Mouse (Mus musculus) myocyte (in vitro differentiated cells): ENCODE results near the gene Tnfaip2. TPM values are rescaled to one million over a fixed set of nuclear protein-coding genes. Genes with fewer than 3 reads are reported as not detected.

Experiments
- H3K27me3 ChIP-seq: one replicate; pipeline ENCODE4 v1.6.1; 2011; ENCODE audit not compliant: control insufficient read depth, insufficient read depth, insufficient read length
- H3K36me3 ChIP-seq: one replicate; pipeline ENCODE4 v1.6.1; 2011; ENCODE audit not compliant: control insufficient read depth, insufficient read depth
- H3K4me2 ChIP-seq: one replicate; pipeline ENCODE4 v1.6.1; 2011; ENCODE audit warnings: low read depth, control low read depth
- H3K4me3 ChIP-seq: one replicate; pipeline ENCODE4 v1.5.1; 2011; ENCODE audit warnings: mild to moderate bottlenecking, control low read depth, moderate library complexity
- H3K79me2 ChIP-seq: one replicate; pipeline ENCODE4 v1.6.1; 2011; ENCODE audit not compliant: control insufficient read depth, insufficient read depth
- H3ac ChIP-seq: one replicate; pipeline ENCODE4 v1.6.1; 2011; ENCODE audit not compliant: control insufficient read depth, insufficient read length
- CEBPB ChIP-seq: IDR thresholded peaks from 2 replicates; pipeline ENCODE4 v1.6.1; 2011; ENCODE audit warnings: mild to moderate bottlenecking, moderate library complexity; ENCODE audit not compliant: poor library complexity, insufficient read depth, severe bottlenecking
- E2F4 ChIP-seq: IDR thresholded peaks from one replicate; pipeline ENCODE4 v1.6.1; 2011; ENCODE audit warnings: mild to moderate bottlenecking, control low read depth, moderate library complexity; ENCODE audit not compliant: insufficient read depth
- MAX ChIP-seq: IDR thresholded peaks from one replicate; pipeline ENCODE4 v1.6.1; 2011; ENCODE audit warnings: low read depth, mild to moderate bottlenecking, control low read depth
- MYOD1 ChIP-seq, 3 experiments: IDR thresholded peaks; one replicate each; pipeline ENCODE4 v1.6.1; 2011; ENCODE audit warnings: control low read depth in 2 of 3, low read depth in 2 of 3, mild to moderate bottlenecking in 2 of 3, moderate library complexity in 1 of 3; ENCODE audit not compliant: insufficient read length in 2 of 3, control insufficient read depth in 1 of 3
- MYOG ChIP-seq, 3 experiments: IDR thresholded peaks; one replicate each; pipeline ENCODE4 v1.6.1; 2011; ENCODE audit warnings: control low read depth in 2 of 3, low read depth in 2 of 3, mild to moderate bottlenecking in 2 of 3; ENCODE audit not compliant: insufficient read length in 2 of 3, control insufficient read depth in 1 of 3, insufficient read depth in 1 of 3
- POLR2A ChIP-seq: IDR thresholded peaks from one replicate; pipeline ENCODE4 v1.6.1; 2011; ENCODE audit warnings: low read depth, mild to moderate bottlenecking, control low read depth, moderate library complexity; ENCODE audit not compliant: insufficient read length
- POLR2AphosphoS2 ChIP-seq: IDR thresholded peaks from one replicate; pipeline ENCODE4 v1.6.1; 2011; ENCODE audit warnings: low read depth, control low read depth; ENCODE audit not compliant: insufficient read length
- REST ChIP-seq: IDR thresholded peaks from one replicate; pipeline ENCODE4 v1.6.1; 2011; ENCODE audit warnings: mild to moderate bottlenecking, control low read depth, moderate library complexity; ENCODE audit not compliant: insufficient read depth, insufficient read length
- SRF ChIP-seq: IDR thresholded peaks from one replicate; pipeline ENCODE4 v1.6.1; 2011; ENCODE audit warnings: low read depth; ENCODE audit not compliant: control insufficient read depth, insufficient read length
- TCF12 ChIP-seq: IDR thresholded peaks from one replicate; pipeline ENCODE4 v1.6.1; 2011; ENCODE audit warnings: mild to moderate bottlenecking, control low read depth; ENCODE audit not compliant: poor library complexity, insufficient read depth, severe bottlenecking
- TCF3 ChIP-seq: IDR thresholded peaks from one replicate; pipeline ENCODE4 v1.6.1; 2011; ENCODE audit warnings: low read depth, control low read depth; ENCODE audit not compliant: insufficient read length
- USF1 ChIP-seq: IDR thresholded peaks from one replicate; pipeline ENCODE4 v1.6.1; 2011; ENCODE audit warnings: low read depth, mild to moderate bottlenecking, control low read depth, moderate library complexity
- polyA plus RNA-seq: library from polyadenylated mRNA; unstranded; fragments of >200 nt; fragmentation: generic; extraction: Trizol; gene quantifications from one replicate; pipeline ENCODE4 v1.2.1, GENCODE M21; 2012; ENCODE audit warnings: missing spikeins

Tnfaip2 gene
- polyA plus RNA-seq, 1 experiment, result 169 TPM

- H3K27me3 ChIP-seq, result no peaks in the 10 kb centered on the region
- peak; percentile 34 for TF ChIP-seq POLR2A
- TF ChIP-seq SRF, result peak; percentile 10
- TF ChIP-seq REST, result no peak
- TF ChIP-seq E2F4, result no peak
- no peak for TF ChIP-seq POLR2AphosphoS2
- no peak for TF ChIP-seq MYOG (IDR thresholded peaks at IDR 0.05; ENCODE audit: control insufficient read depth in 1 of 3, insufficient read depth in 1 of 3, insufficient read length in 2 of 3, low read depth in 2 of 3)
- TF ChIP-seq CEBPB, result no peak
- TF ChIP-seq TCF3, result no peak
- no peak for TF ChIP-seq MAX
- no peak for TF ChIP-seq TCF12
- no peak overlapping the region for H3K4me3 ChIP-seq
- peak overlapping the region; percentile 66 for H3K4me2 ChIP-seq
- H3K36me3 ChIP-seq, result no peaks in the 10 kb centered on the region
- no peaks in the 10 kb centered on the region for H3K79me2 ChIP-seq
- no peak overlapping the region for H3ac ChIP-seq
Observed at GRCm38 (mm10) chr12:111413300-111413699, 29.0 kb upstream of the Tnfaip2 start.

GRCm38 (mm10) chr12:111416921-111417779 lies 25.1 kb upstream of the Tnfaip2 start, which contains the start of gene Exoc3l4:
TSS of gene Exoc3l4 (plus strand) at chr12:111417017.
- TF ChIP-seq MYOD1 (IDR thresholded peaks at IDR 0.05; ENCODE audit: control insufficient read depth in 1 of 3, insufficient read length in 2 of 3, low read depth in 2 of 3) (peak in 2 of 3 experiments; percentile 18 to 26), CEBPB (no peak), TCF3 (no peak), MYOG (IDR thresholded peaks at IDR 0.05; ENCODE audit: control insufficient read depth in 1 of 3, insufficient read depth in 1 of 3, insufficient read length in 2 of 3, low read depth in 2 of 3) (peak in 1 of 3 experiments; percentile 30)
- no peak within 1 kb of the TSS for H3ac ChIP-seq
- H3K79me2 ChIP-seq, result no peaks in the 10 kb centered on the region
- H3K4me3 ChIP-seq, result no peak within 1 kb of the TSS
- H3K36me3 ChIP-seq, result no peaks in the 10 kb centered on the region
- H3K27me3 ChIP-seq, result no peaks in the 10 kb centered on the region
- peak within 1 kb of the TSS; percentile 38 for H3K4me2 ChIP-seq

- H3K27me3 ChIP-seq, result no peaks in the 10 kb centered on the region
- no peak overlapping the region for H3ac ChIP-seq
Observed at GRCm38 (mm10) chr12:111419918-111420317, 22.4 kb upstream of the Tnfaip2 start.

GRCm38 (mm10) chr12:111420946-111421709 lies 21.1 kb upstream of the Tnfaip2 start:
- Histone ChIP-seq H3ac (no peak overlapping the region), H3K4me2 (peak overlapping the region; percentile 18), H3K27me3 (no peaks in the 10 kb centered on the region), H3K79me2 (no peaks in the 10 kb centered on the region), H3K4me3 (no peak overlapping the region), H3K36me3 (no peaks in the 10 kb centered on the region)
- TF ChIP-seq TCF3, result no peak
- TF ChIP-seq POLR2AphosphoS2, result no peak
- no peak for TF ChIP-seq REST
- TF ChIP-seq E2F4, result no peak
- no peak for TF ChIP-seq USF1
- no peak for TF ChIP-seq MYOD1 (IDR thresholded peaks at IDR 0.05; ENCODE audit: control insufficient read depth in 1 of 3, insufficient read length in 2 of 3, low read depth in 2 of 3)
- no peak for TF ChIP-seq MAX
- TF ChIP-seq POLR2A, result no peak
- TF ChIP-seq SRF, result no peak
- no peak for TF ChIP-seq MYOG (IDR thresholded peaks at IDR 0.05; ENCODE audit: control insufficient read depth in 1 of 3, insufficient read depth in 1 of 3, insufficient read length in 2 of 3, low read depth in 2 of 3)

More at GRCm38 (mm10) chr12:111419918-111420317, 22.4 kb upstream of the Tnfaip2 start:
- H3K4me2 ChIP-seq, result no peak overlapping the region
- no peak overlapping the region for H3K4me3 ChIP-seq
- TF ChIP-seq E2F4 (no peak), REST (no peak), SRF (no peak), MAX (no peak), TCF3 (no peak), USF1 (no peak), POLR2AphosphoS2 (no peak), MYOD1 (IDR thresholded peaks at IDR 0.05; ENCODE audit: control insufficient read depth in 1 of 3, insufficient read length in 2 of 3, low read depth in 2 of 3) (no peak), CEBPB (no peak), MYOG (IDR thresholded peaks at IDR 0.05; ENCODE audit: control insufficient read depth in 1 of 3, insufficient read depth in 1 of 3, insufficient read length in 2 of 3, low read depth in 2 of 3) (no peak), TCF12 (no peak), POLR2A (no peak)
- H3K36me3 ChIP-seq, result no peaks in the 10 kb centered on the region
- no peaks in the 10 kb centered on the region for H3K79me2 ChIP-seq

GRCm38 (mm10) chr12:111422852-111423251 lies 19.4 kb upstream of the Tnfaip2 start:
- no peak overlapping the region for H3K4me3 ChIP-seq
- H3K36me3 ChIP-seq, result no peaks in the 10 kb centered on the region
- no peaks in the 10 kb centered on the region for H3K79me2 ChIP-seq
- no peak overlapping the region for H3K4me2 ChIP-seq
- H3ac ChIP-seq, result no peak overlapping the region
- no peaks in the 10 kb centered on the region for H3K27me3 ChIP-seq
- no peak for TF ChIP-seq TCF3
